Mouse (Mus musculus) limb, embryonic 11.5 days (tissue): ENCODE results near the gene Tmem59. TPM values are rescaled to one million over a fixed set of nuclear protein-coding genes. Genes with fewer than 3 reads are reported as not detected.

Experiments used
- ATAC-seq: fragments of 200-750 bp; cut with Nextera tagmentation; 2 replicates; pipeline ENCODE4 v1.8.0; 2017; ENCODE audit warnings: low read depth; ENCODE audit not compliant: insufficient number of reproducible peaks, low FRiP score, low TSS enrichment
- DNase-seq: peaks from one replicate; pipeline ENCODE4 v3.0.0-alpha.2; 2015; ENCODE audit warnings: low spot score
- H3K27ac ChIP-seq: fragments of 300-500 bp; sonication (generic); replicated peaks from 2 replicates; pipeline ENCODE4 v1.5.1; 2014; ENCODE audit warnings: low read depth, mild to moderate bottlenecking, low read length
- H3K27me3 ChIP-seq: fragments of 300-500 bp; sonication (generic); 2 replicates; pipeline ENCODE4 v1.6.1; 2014; ENCODE audit warnings: mild to moderate bottlenecking, low read length, mixed read lengths; ENCODE audit not compliant: control insufficient read depth, insufficient read depth
- H3K36me3 ChIP-seq: fragments of 300-500 bp; sonication (generic); 2 replicates; pipeline ENCODE4 v1.6.1; 2014; ENCODE audit warnings: mild to moderate bottlenecking, low read length, moderate library complexity, mixed read lengths; ENCODE audit not compliant: control insufficient read depth, insufficient read depth
- H3K4me1 ChIP-seq: fragments of 300-500 bp; sonication (generic); 2 replicates; pipeline ENCODE4 v1.6.1; 2014; ENCODE audit warnings: low read length, mixed read lengths; ENCODE audit not compliant: control insufficient read depth, insufficient read depth
- H3K4me2 ChIP-seq: fragments of 300-500 bp; sonication (generic); 2 replicates; pipeline ENCODE4 v1.6.1; 2014; ENCODE audit warnings: low read depth, mild to moderate bottlenecking, moderate library complexity; ENCODE audit not compliant: severe bottlenecking
- H3K4me3 ChIP-seq: fragments of 300-500 bp; sonication (generic); 2 replicates; pipeline ENCODE4 v1.5.1; 2014; ENCODE audit warnings: low read depth, low read length
- H3K9ac ChIP-seq: fragments of 300-500 bp; sonication (generic); 2 replicates; pipeline ENCODE4 v1.6.1; 2014; ENCODE audit warnings: mild to moderate bottlenecking, low read length
- H3K9me3 ChIP-seq: fragments of 300-500 bp; sonication (generic); 2 replicates; pipeline ENCODE4 v1.6.1; 2016; ENCODE audit warnings: low read length; ENCODE audit not compliant: control insufficient read depth
- WGBS: fragments of 180-500 bp; shearing (Covaris S2); extraction: QIAGEN DNeasy Blood & Tissue Kit; methylation state at CpG from one replicate; pipeline ENCODE4 v1.1.7; 2014; 5-methylcytosine and 5-hydroxymethylcytosine counted together
- polyA plus RNA-seq: library from polyadenylated mRNA; unstranded; fragments of >200 nt; fragmentation: Nextera tagmentation; extraction: Ambion mirVana; gene quantifications from 2 replicates; pipeline ENCODE4 v1.2.1, GENCODE M21; 2014

Tmem59 gene
- polyA plus RNA-seq, 1 experiment from 2014 or later: 295 TPM

- ATAC-seq (no peak), DNase-seq (no peak)
- 90% methylated on average over 4 of the region's 4 CpGs for WGBS
- H3K9me3 ChIP-seq: no peaks in the 10 kb centered on the region
- H3K27me3 ChIP-seq: no peaks in the 10 kb centered on the region
- 0 out of 2 replicates have a peak, but pooled peaks cover 3% of the 10 kb centered on the region for H3K36me3 ChIP-seq
- peaks cover 5% of the 10 kb centered on the region; the same call in 1 of the 2 replicates for H3K4me1 ChIP-seq
- H3K27ac ChIP-seq: no peak overlapping the region
- H3K4me3 ChIP-seq: no peak overlapping the region
- H3K4me2 ChIP-seq: no peak overlapping the region
- H3K9ac ChIP-seq: no peak overlapping the region
Measured at GRCm38 (mm10) chr4:107183203-107183602, 5.0 kb downstream of the Tmem59 start.

GRCm38 (mm10) chr4:107185703-107186102 lies 7.5 kb downstream of the Tmem59 start:
- 26% methylated on average over 3 of the region's 3 CpGs for WGBS
- Histone ChIP-seq H3K9me3 (no peaks in the 10 kb centered on the region), H3K36me3 (peaks cover 6% of the 10 kb centered on the region; the same call in 1 of the 2 replicates), H3K4me2 (no peak overlapping the region), H3K27me3 (no peaks in the 10 kb centered on the region), H3K4me3 (no peak overlapping the region), H3K4me1 (no peaks in the 10 kb centered on the region; the same call in 1 of the 2 replicates), H3K9ac (no peak overlapping the region), H3K27ac (no peak overlapping the region)
- DNase-seq (peak; percentile 29), ATAC-seq (no peak)

- Histone ChIP-seq H3K27ac (no peak overlapping the region), H3K4me1 (no peaks in the 10 kb centered on the region), H3K4me3 (no peak overlapping the region), H3K4me2 (no peak overlapping the region), H3K9ac (no peak overlapping the region), H3K36me3 (peaks cover 21% of the 10 kb centered on the region; the same call in 1 of the 2 replicates), H3K9me3 (no peaks in the 10 kb centered on the region), H3K27me3 (no peaks in the 10 kb centered on the region)
- DNase-seq (no peak), ATAC-seq (no peak)
- WGBS: 98% methylated on average over 3 of the region's 3 CpGs
Measured at GRCm38 (mm10) chr4:107193841-107194240, 15.6 kb downstream of the Tmem59 start.

GRCm38 (mm10) chr4:107196454-107196853 lies 18.3 kb downstream of the Tmem59 start:
- WGBS: 92% methylated on average over 2 of the region's 2 CpGs
- Histone ChIP-seq H3K9me3 (no peaks in the 10 kb centered on the region), H3K4me1 (no peaks in the 10 kb centered on the region), H3K9ac (no peak overlapping the region), H3K4me3 (no peak overlapping the region), H3K4me2 (no peak overlapping the region), H3K36me3 (peaks cover 15% of the 10 kb centered on the region; the same call in 1 of the 2 replicates), H3K27me3 (no peaks in the 10 kb centered on the region), H3K27ac (no peak overlapping the region)
- ATAC-seq (no peak), DNase-seq (no peak)

DNA sequence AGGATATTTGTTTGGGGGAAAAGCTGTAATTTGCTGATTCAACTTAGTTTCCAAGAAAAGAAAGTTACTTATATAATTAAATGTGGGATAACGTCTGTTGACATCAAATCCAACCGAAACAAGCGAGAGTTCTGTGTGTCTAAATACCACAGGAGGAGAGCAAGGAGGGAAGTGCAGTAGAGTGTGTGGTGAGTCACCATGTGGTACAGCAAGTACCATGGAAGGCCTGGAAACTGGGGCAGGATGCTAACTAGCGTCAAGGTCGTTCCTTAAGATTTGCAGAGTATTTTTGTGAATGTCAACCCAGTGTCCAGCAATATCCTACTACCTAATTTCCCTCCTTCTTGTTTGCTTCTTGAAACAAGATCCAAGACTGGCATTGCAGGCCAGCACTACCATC lies 19.9 kb downstream of the Tmem59 start:
- Histone ChIP-seq H3K4me2 (no peak overlapping the region), H3K27ac (no peak overlapping the region), H3K4me3 (no peak overlapping the region), H3K4me1 (no peaks in the 10 kb centered on the region), H3K9ac (no peak overlapping the region), H3K27me3 (no peaks in the 10 kb centered on the region), H3K36me3 (peaks cover 15% of the 10 kb centered on the region; the same call in 1 of the 2 replicates), H3K9me3 (no peaks in the 10 kb centered on the region)
- 97% methylated on average over 5 of the region's 5 CpGs for WGBS
- DNase-seq: no peak
- ATAC-seq: no peak

- H3K4me3 ChIP-seq: no peak overlapping the region
- H3K27me3 ChIP-seq: no peaks in the 10 kb centered on the region
- no peaks in the 10 kb centered on the region for H3K9me3 ChIP-seq
- ATAC-seq (no peak), DNase-seq (no peak)
- no peaks in the 10 kb centered on the region for H3K4me1 ChIP-seq
- no peak overlapping the region for H3K4me2 ChIP-seq
- 93% methylated on average over 3 of the region's 3 CpGs for WGBS
- no peak overlapping the region for H3K27ac ChIP-seq
- peaks cover 9% of the 10 kb centered on the region; the same call in 1 of the 2 replicates for H3K36me3 ChIP-seq
- H3K9ac ChIP-seq: no peak overlapping the region
Measured at GRCm38 (mm10) chr4:107201779-107202178, 23.6 kb downstream of the Tmem59 start.

- ATAC-seq (no peak), DNase-seq (no peak)
- WGBS: 92% methylated on average over 7 of the region's 7 CpGs
- no peaks in the 10 kb centered on the region for H3K9me3 ChIP-seq
- H3K36me3 ChIP-seq: peaks cover 5% of the 10 kb centered on the region; the same call in 1 of the 2 replicates
- no peak overlapping the region for H3K27ac ChIP-seq
- no peak overlapping the region for H3K9ac ChIP-seq
- no peaks in the 10 kb centered on the region for H3K27me3 ChIP-seq
- H3K4me1 ChIP-seq: no peaks in the 10 kb centered on the region
- no peak overlapping the region for H3K4me3 ChIP-seq
- no peak overlapping the region for H3K4me2 ChIP-seq
Measured at GRCm38 (mm10) chr4:107203001-107203400, 24.8 kb downstream of the Tmem59 start.

DNA sequence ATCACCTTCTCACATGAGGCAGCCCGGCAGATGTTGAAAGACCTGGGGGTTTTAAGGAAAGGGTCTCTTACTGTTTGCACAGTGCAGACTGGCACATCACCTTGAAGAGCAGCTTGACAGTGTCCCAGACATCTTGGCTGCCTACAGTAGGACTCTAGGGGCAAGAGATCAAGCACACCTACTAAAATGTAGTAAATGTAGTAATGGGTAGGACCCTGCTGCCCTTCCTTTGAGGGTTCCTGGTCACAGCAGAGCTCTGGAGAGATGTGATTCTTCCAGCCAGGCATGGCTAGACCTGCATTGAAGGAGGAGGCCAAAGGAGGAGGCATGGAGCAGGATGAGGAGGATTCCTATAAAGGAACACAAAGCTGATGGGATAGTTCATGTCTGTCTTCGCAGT lies 28.8 kb downstream of the Tmem59 start:
- WGBS: 97% methylated on average over 2 of the region's 2 CpGs
- ATAC-seq: no peak
- DNase-seq: no peak
- Histone ChIP-seq H3K9ac (no peak overlapping the region), H3K4me3 (no peak overlapping the region), H3K27me3 (no peaks in the 10 kb centered on the region), H3K4me1 (no peaks in the 10 kb centered on the region), H3K4me2 (no peak overlapping the region), H3K27ac (no peak overlapping the region), H3K36me3 (no peaks in the 10 kb centered on the region; the same call in 1 of the 2 replicates), H3K9me3 (no peaks in the 10 kb centered on the region)

- DNase-seq: no peak
- Histone ChIP-seq H3K9ac (no peak within 1 kb of the TSS), H3K4me2 (no peak within 1 kb of the TSS), H3K9me3 (no peaks in the 10 kb centered on the region), H3K4me1 (no peaks in the 10 kb centered on the region), H3K4me3 (no peak within 1 kb of the TSS), H3K36me3 (no peaks in the 10 kb centered on the region; the same call in 1 of the 2 replicates), H3K27me3 (no peaks in the 10 kb centered on the region), H3K27ac (no peak within 1 kb of the TSS)
- WGBS: 81% methylated on average over 3 of the region's 3 CpGs
- no peak for ATAC-seq
Measured at GRCm38 (mm10) chr4:107208880-107209279, 30.7 kb downstream of the Tmem59 start, which contains the start of gene Ldlrad1. TSS of gene Ldlrad1 (plus strand) at chr4:107209180.
